Mouse (Mus musculus): ENCODE measurements around the gene Ube3c.

DNA sequence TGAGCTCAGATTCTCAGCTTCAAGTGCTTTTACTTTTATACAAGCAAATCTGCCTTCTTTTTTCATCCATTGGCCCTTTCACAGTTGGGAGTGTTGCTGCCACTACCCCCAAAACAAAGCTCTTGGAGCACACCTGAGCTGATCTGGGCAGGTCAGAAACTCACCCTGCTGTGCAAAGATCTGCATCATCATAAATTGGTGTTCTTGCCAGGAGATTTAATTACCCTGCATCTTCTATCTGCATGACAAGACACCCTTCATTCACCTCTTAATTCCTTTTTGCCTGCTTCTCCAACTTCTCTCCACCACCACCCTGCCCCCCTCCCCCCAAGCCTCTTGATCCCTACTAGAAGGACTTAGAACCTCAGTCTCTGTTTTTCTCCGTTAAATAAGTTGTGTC lies 152.1 kb downstream of the Ube3c start:
- TF ChIP-seq CTCF (conservative IDR thresholded peaks at IDR 0.05; ENCODE audit: low read length) (no peak), NANOG (IDR thresholded peaks at IDR 0.05; ENCODE audit: borderline replicate concordance, low read length) (peak; percentile 66), POU5F1 (IDR thresholded peaks at IDR 0.05; ENCODE audit: borderline replicate concordance, low read length) (0 out of 2 replicates have a peak, but pooled peaks have one; percentile 15)

Data from E14TG2a.4 (cell line).